Mouse (Mus musculus) forebrain, embryonic 13.5 days (tissue): ENCODE data around the gene Hnrnph1. TPM values are rescaled to one million over a fixed set of nuclear protein-coding genes. Genes with fewer than 3 reads are reported as not detected.

Experiments used
- ATAC-seq: fragments of 200-750 bp; cut with Nextera tagmentation; 2 replicates; pipeline ENCODE4 v1.8.0; 2017
- H3K27ac ChIP-seq: fragments of 300-500 bp; sonication (generic); 2 replicates; pipeline ENCODE4 v1.5.1; 2015; ENCODE audit warnings: inconsistent platforms, mild to moderate bottlenecking, moderate library complexity
- H3K27me3 ChIP-seq: fragments of 300-500 bp; sonication (generic); 2 replicates; pipeline ENCODE4 v1.6.1; 2015; ENCODE audit warnings: mild to moderate bottlenecking, inconsistent platforms
- H3K36me3 ChIP-seq: fragments of 300-500 bp; sonication (generic); 2 replicates; pipeline ENCODE4 v1.6.1; 2015; ENCODE audit warnings: mild to moderate bottlenecking, inconsistent platforms; ENCODE audit not compliant: poor library complexity, severe bottlenecking
- H3K4me1 ChIP-seq: fragments of 300-500 bp; sonication (generic); 2 replicates; pipeline ENCODE4 v1.6.1; 2015; ENCODE audit warnings: inconsistent platforms
- H3K4me2 ChIP-seq: fragments of 300-500 bp; sonication (generic); 2 replicates; pipeline ENCODE4 v1.6.1; 2015; ENCODE audit warnings: inconsistent platforms, mild to moderate bottlenecking, moderate library complexity
- H3K4me3 ChIP-seq: fragments of 300-500 bp; sonication (generic); 2 replicates; pipeline ENCODE4 v1.5.1; 2015; ENCODE audit warnings: mild to moderate bottlenecking, inconsistent platforms
- H3K9ac ChIP-seq: fragments of 300-500 bp; sonication (generic); 2 replicates; pipeline ENCODE4 v1.6.1; 2015; ENCODE audit warnings: mild to moderate bottlenecking, inconsistent platforms
- H3K9me3 ChIP-seq: fragments of 300-500 bp; sonication (generic); replicated peaks from 2 replicates; pipeline ENCODE4 v1.6.1; 2016; ENCODE audit warnings: inconsistent platforms
- WGBS: fragments of 180-500 bp; shearing (Covaris S2); methylation state at CpG from one replicate; pipeline ENCODE4 v1.1.7; 2015; 5-methylcytosine and 5-hydroxymethylcytosine counted together
- microRNA counts: library from miRNA; unstranded; fragments of <30 nt; microRNA quantifications from one replicate; lab custom pipeline; 2016
- microRNA-seq: library from miRNA; unstranded; fragments of <30 nt; microRNA quantifications from one replicate; pipeline ENCODE4, GENCODE M21; 2016
- polyA plus RNA-seq: library from polyadenylated mRNA; unstranded; fragments of >200 nt; fragmentation: Nextera tagmentation; extraction: Ambion mirVana; gene quantifications from 2 replicates; pipeline ENCODE4 v1.2.1, GENCODE M21; 2015

The Hnrnph1 gene
- polyA plus RNA-seq, 1 experiment from 2014 or later: 721 TPM

- peak overlapping the region; percentile 52; the same call in 1 of the 2 replicates for H3K9ac ChIP-seq
- H3K27ac ChIP-seq: peak overlapping the region; percentile 61
- peak overlapping the region; percentile 40 for H3K4me3 ChIP-seq
- peak overlapping the region; percentile 67 for H3K4me2 ChIP-seq
- no peaks in the 10 kb centered on the region for H3K9me3 ChIP-seq
- H3K27me3 ChIP-seq: no peaks in the 10 kb centered on the region
- peaks cover 7% of the 10 kb centered on the region for H3K4me1 ChIP-seq
- 23% methylated on average over 22 of the region's 22 CpGs for WGBS
- ATAC-seq: peak; percentile 97
- peaks cover 17% of the 10 kb centered on the region for H3K36me3 ChIP-seq
Measured at GRCm38 (mm10) chr11:50421934-50422780, 45.4 kb downstream of the Hnrnph1 start.

GRCm38 (mm10) chr11:50426056-50426455 is 49.3 kb downstream of the Hnrnph1 start:
- Histone ChIP-seq H3K27ac (no peak overlapping the region), H3K36me3 (no peaks in the 10 kb centered on the region), H3K4me3 (no peak overlapping the region), H3K27me3 (no peaks in the 10 kb centered on the region), H3K9me3 (no peaks in the 10 kb centered on the region), H3K4me2 (no peak overlapping the region), H3K4me1 (peaks cover 11% of the 10 kb centered on the region), H3K9ac (no peak overlapping the region)
- WGBS: 95% methylated on average over 4 of the region's 4 CpGs
- ATAC-seq: no peak

GRCm38 (mm10) chr11:50430277-50431133 is 53.7 kb downstream of the Hnrnph1 start, which contains the start of gene Rufy1:
Gene Rufy1 (minus strand): TSS chr11:50431125.
- H3K9me3 ChIP-seq: no peaks in the 10 kb centered on the region
- ATAC-seq: peak; percentile 88
- no peaks in the 10 kb centered on the region for H3K36me3 ChIP-seq
- peaks cover 10% of the 10 kb centered on the region; the same call in 1 of the 2 replicates for H3K4me1 ChIP-seq
- peak within 1 kb of the TSS; percentile 90 for H3K9ac ChIP-seq
- H3K4me3 ChIP-seq: peak within 1 kb of the TSS; percentile 76
- H3K27ac ChIP-seq: peak within 1 kb of the TSS; percentile 91
- H3K27me3 ChIP-seq: no peaks in the 10 kb centered on the region
- H3K4me2 ChIP-seq: peak within 1 kb of the TSS; percentile 65
- WGBS: under 1% methylated on average over 86 of the region's 90 CpGs

GRCm38 (mm10) chr11:50431134-50432068 is 54.6 kb downstream of the Hnrnph1 start:
- H3K4me2 ChIP-seq: peak overlapping the region; percentile 65
- H3K36me3 ChIP-seq: no peaks in the 10 kb centered on the region
- H3K9me3 ChIP-seq: no peaks in the 10 kb centered on the region
- peak overlapping the region; percentile 90 for H3K9ac ChIP-seq
- peaks cover 10% of the 10 kb centered on the region; the same call in 1 of the 2 replicates for H3K4me1 ChIP-seq
- H3K27ac ChIP-seq: peak overlapping the region; percentile 91
- peak; percentile 41 for ATAC-seq
- H3K27me3 ChIP-seq: no peaks in the 10 kb centered on the region; the same call in 1 of the 2 replicates
- WGBS: 29% methylated on average over 23 of the region's 32 CpGs
- peak overlapping the region; percentile 76 for H3K4me3 ChIP-seq

- Histone ChIP-seq H3K9ac (no peak overlapping the region), H3K27me3 (no peaks in the 10 kb centered on the region; the same call in 1 of the 2 replicates), H3K4me3 (no peak overlapping the region), H3K4me1 (peaks cover 10% of the 10 kb centered on the region; the same call in 1 of the 2 replicates), H3K36me3 (no peaks in the 10 kb centered on the region), H3K27ac (no peak overlapping the region), H3K9me3 (no peaks in the 10 kb centered on the region), H3K4me2 (no peak overlapping the region)
- 94% methylated on average over 3 of the region's 3 CpGs for WGBS
- ATAC-seq: no peak
Measured at GRCm38 (mm10) chr11:50432069-50432440, 55.3 kb downstream of the Hnrnph1 start.

GRCm38 (mm10) chr11:50432896-50433295 is 56.1 kb downstream of the Hnrnph1 start:
- Histone ChIP-seq H3K27me3 (no peaks in the 10 kb centered on the region; the same call in 1 of the 2 replicates), H3K27ac (no peak overlapping the region), H3K9me3 (no peaks in the 10 kb centered on the region), H3K36me3 (no peaks in the 10 kb centered on the region), H3K4me2 (no peak overlapping the region), H3K4me3 (no peak overlapping the region), H3K9ac (no peak overlapping the region), H3K4me1 (peaks cover 10% of the 10 kb centered on the region; the same call in 1 of the 2 replicates)
- ATAC-seq: no peak
- 89% methylated on average over 5 of the region's 5 CpGs for WGBS

MicroRNAs encoded within 50 kb of the gene (microRNA counts, 519-probe panel; counts per million panel counts)
- 2,968 counts per million, percentile 65 among the panel's probes with 10 or more counts for microRNA mmu-miR-804 (lab: Ali Mortazavi, UCI)

Small RNA genes lying within 50 kb of the gene (microRNA-seq; reads per million reads assigned to microRNA genes)
- gene Mir804: not detected

Other genes starting within 250 kb of the Hnrnph1 start
- 30.2 and 33.0 TPM in 2 replicates for gene Tbc1d9b, start 245.6 kb upstream of the Hnrnph1 start, polyA plus RNA-seq
- 24.0 and 26.9 TPM in 2 replicates for gene Mrnip, start 202.5 kb upstream of the Hnrnph1 start, polyA plus RNA-seq
- 194 and 210 TPM in 2 replicates for gene Sqstm1, start 166.2 kb upstream of the Hnrnph1 start, polyA plus RNA-seq
- gene Mgat4b, start 166.1 kb upstream of the Hnrnph1 start, polyA plus RNA-seq: 10.1 and 12.9 TPM in 2 replicates
- gene Ltc4s, start 138.4 kb upstream of the Hnrnph1 start, polyA plus RNA-seq: 1.1 and 1.2 TPM in 2 replicates
- gene Maml1, start 84.7 kb upstream of the Hnrnph1 start, polyA plus RNA-seq: 4.5 and 4.8 TPM in 2 replicates
- 243 and 261 TPM in 2 replicates for gene Canx, start 51.3 kb upstream of the Hnrnph1 start, polyA plus RNA-seq
- gene Cby3, start 22.5 kb upstream of the Hnrnph1 start, polyA plus RNA-seq: 0.25 and 1.1 TPM in 2 replicates
- gene Rufy1, start 54.1 kb downstream of the Hnrnph1 start, polyA plus RNA-seq: 26.1 and 28.0 TPM in 2 replicates
- 0.65 and 0.96 TPM in 2 replicates for gene Adamts2, start 225.1 kb downstream of the Hnrnph1 start, polyA plus RNA-seq